ENCODE assay signal across 23 mouse cellular contexts in genomic region chr4:44953041-44953440, GRCm38 (mm10). TPM values are rescaled to one million over a fixed set of nuclear protein-coding genes. Genes with fewer than 3 reads are reported as not detected.
DNase-seq lines count a peak whose midpoint lies in the region; ATAC-seq and TF ChIP-seq lines count a peak whose summit lies in the region.
"Had no signal": no experiment of that assay in that cellular context is flagged by ENCODE, and none has a peak within 500 bp of the region (broad histone marks: within the 10 kb centered on the region; RNA-seq: fewer than 3 reads in every experiment).

No protein-coding gene starts in this region.

- no peak overlapping the region for H3K4me3 ChIP-seq in hindbrain, embryonic 10.5 days
- H3K4me3 ChIP-seq in hindbrain, embryonic 16.5 days (ENCODE audit: low read length): no peak overlapping the region
- H3K4me3 ChIP-seq in testis, adult 2 months (ENCODE audit: control insufficient read depth, low read depth, low read length): peak overlapping the region; percentile 39
- H3K4me3 ChIP-seq: heart, adult 2 months; heart, embryonic 13.5 days; hindbrain, embryonic 15.5 days; intestine, embryonic 15.5 days; liver, embryonic 13.5 days; lung, embryonic 15.5 days had no signal

- H3K9ac ChIP-seq in hindbrain, embryonic 16.5 days (ENCODE audit: low read depth, low read length): no peak overlapping the region
- H3K9ac ChIP-seq: heart, embryonic 13.5 days; hindbrain, embryonic 15.5 days; intestine, embryonic 15.5 days; liver, embryonic 13.5 days; lung, embryonic 15.5 days had no signal

- peaks cover 19% of the 10 kb centered on the region for H3K4me1 ChIP-seq in hindbrain, embryonic 10.5 days (replicated peaks)
- no peaks in the 10 kb centered on the region for H3K4me1 ChIP-seq in hindbrain, embryonic 16.5 days (ENCODE audit: control insufficient read depth, insufficient read depth, low read depth, low read length)
- no peaks in the 10 kb centered on the region; the same call in 1 of the 2 replicates for H3K4me1 ChIP-seq in testis, adult 2 months (ENCODE audit: control insufficient read depth, insufficient read depth, low read length)
- H3K4me1 ChIP-seq: heart, embryonic 13.5 days; hindbrain, embryonic 15.5 days; intestine, embryonic 15.5 days; liver, embryonic 13.5 days; lung, embryonic 15.5 days had no signal

- no peak for TF ChIP-seq CTCF in testis, adult 2 months (IDR thresholded peaks at IDR 0.05; ENCODE audit: control insufficient read depth, insufficient read depth, insufficient replicate concordance, low read depth, low read length)

- no peaks in the 10 kb centered on the region for H3K9me3 ChIP-seq in hindbrain, embryonic 10.5 days
- H3K9me3 ChIP-seq in hindbrain, embryonic 16.5 days (ENCODE audit: control insufficient read depth, low read length): no peaks in the 10 kb centered on the region
- H3K9me3 ChIP-seq: heart, embryonic 13.5 days; hindbrain, embryonic 15.5 days; intestine, embryonic 15.5 days; liver, embryonic 13.5 days; lung, embryonic 15.5 days had no signal

- peak; percentile 26 for DNase-seq in hindbrain, embryonic 10.5 days (ENCODE audit: low spot score)
- no peak for DNase-seq in testis, postnatal 14 days (ENCODE audit: low spot score)
- DNase-seq in embryo, embryonic 10 days (ENCODE audit: low spot score): peak; percentile 38
- no peak for DNase-seq in layer of hippocampus, adult 9-10 months (ENCODE audit: low spot score)
- no peak for DNase-seq in adrenal gland, postnatal 4 days (ENCODE audit: low spot score in 2 of 2)
- DNase-seq in cerebellum, adult 18-20 months: no peak
- DNase-seq: adrenal gland, postnatal 36 days; cerebellum, adult 11 months; cerebellum, postnatal 14 days; gastrocnemius, postnatal 25 days; heart, adult 2 months; heart, postnatal 14 days; kidney, adult 9 months; kidney, postnatal 36 days; liver, embryonic 13.5 days; lung, postnatal 4 days; thymus, postnatal 25 days had no signal

- TF ChIP-seq POLR2A in testis, adult 2 months (IDR thresholded peaks at IDR 0.05; ENCODE audit: control insufficient read depth, low read depth, low read length): no peak; the same call in 1 of the 2 replicates

- no peaks in the 10 kb centered on the region for H3K36me3 ChIP-seq in hindbrain, embryonic 10.5 days
- H3K36me3 ChIP-seq in hindbrain, embryonic 16.5 days (ENCODE audit: control insufficient read depth, insufficient read depth, low read length): no peaks in the 10 kb centered on the region
- no peaks in the 10 kb centered on the region for H3K36me3 ChIP-seq in testis, adult 2 months (ENCODE audit: control insufficient read depth, insufficient read depth, low read length)
- H3K36me3 ChIP-seq: heart, embryonic 13.5 days; hindbrain, embryonic 15.5 days; intestine, embryonic 15.5 days; liver, embryonic 13.5 days; lung, embryonic 15.5 days had no signal

- peak overlapping the region; percentile 17; the same call in 1 of the 2 replicates for H3K27ac ChIP-seq in hindbrain, embryonic 10.5 days
- no peak overlapping the region for H3K27ac ChIP-seq in hindbrain, embryonic 16.5 days (ENCODE audit: low read depth, low read length)
- H3K27ac ChIP-seq in testis, adult 2 months (ENCODE audit: control insufficient read depth, insufficient read depth, low read depth, low read length): no peak overlapping the region
- H3K27ac ChIP-seq: heart, adult 2 months; heart, embryonic 13.5 days; hindbrain, embryonic 15.5 days; intestine, embryonic 15.5 days; liver, embryonic 13.5 days; lung, embryonic 15.5 days had no signal

- H3K27me3 ChIP-seq in hindbrain, embryonic 10.5 days (ENCODE audit: insufficient read depth, poor library complexity, severe bottlenecking): no peaks in the 10 kb centered on the region
- no peaks in the 10 kb centered on the region for H3K27me3 ChIP-seq in hindbrain, embryonic 16.5 days (replicated peaks; ENCODE audit: control insufficient read depth, insufficient read depth, low read length)
- no peaks in the 10 kb centered on the region for H3K27me3 ChIP-seq in testis, adult 2 months (ENCODE audit: control insufficient read depth, insufficient read depth, low read length)
- H3K27me3 ChIP-seq: heart, embryonic 13.5 days; hindbrain, embryonic 15.5 days; intestine, embryonic 15.5 days; liver, embryonic 13.5 days; lung, embryonic 15.5 days had no signal

- no peak overlapping the region for H3K4me2 ChIP-seq in hindbrain, embryonic 16.5 days (ENCODE audit: low read length)
- H3K4me2 ChIP-seq: heart, embryonic 13.5 days; hindbrain, embryonic 15.5 days; intestine, embryonic 15.5 days; liver, embryonic 13.5 days; lung, embryonic 15.5 days had no signal

- 66% methylated on average over 9 of the region's 9 CpGs for whole genome bisulfite sequencing in hindbrain, embryonic 10.5 days
- 60% methylated on average over 9 of the region's 9 CpGs for WGBS in hindbrain, embryonic 16.5 days

- no peak for ATAC-seq in hindbrain, embryonic 16.5 days
- ATAC-seq: intestine, embryonic 15.5 days had no signal

RNA-seq across cellular contexts. Expression of gene Grhpr, which starts 28.2 kb away (rescaled TPM):
- 65.4 and 66.5 TPM in 2 replicates for polyA plus RNA-seq in hindbrain, embryonic 10.5 days (2016; fragmentation: Nextera tagmentation; extraction: Ambion mirVana)
- 33.5 and 33.7 TPM in 2 replicates for polyA plus RNA-seq in hindbrain, embryonic 16.5 days (2015; fragmentation: Nextera tagmentation; extraction: Ambion mirVana)
- 12.6 and 13.1 TPM in 2 replicates for polyA plus RNA-seq in testis, adult 2 months (2012; rRNA removed)
- total RNA-seq in adrenal gland, postnatal 4 days (2021): 100 to 1,000 TPM; 153 to 162 TPM

RNA-seq across cellular contexts. Expression of gene Zbtb5, which starts 59.2 kb away (rescaled TPM):
- polyA plus RNA-seq in hindbrain, embryonic 10.5 days (2016; fragmentation: Nextera tagmentation; extraction: Ambion mirVana): 34.4 and 35.8 TPM in 2 replicates
- polyA plus RNA-seq in hindbrain, embryonic 16.5 days (2015; fragmentation: Nextera tagmentation; extraction: Ambion mirVana): 36.8 and 39.3 TPM in 2 replicates
- 36.2 and 41.6 TPM in 2 replicates for polyA plus RNA-seq in testis, adult 2 months (2012; rRNA removed)
- 10 to 100 TPM; 20.2 to 21.3 TPM for total RNA-seq in adrenal gland, postnatal 4 days (2021)

Comparison
In these comparisons a context has a peak if more than half of its experiments do, and no peak if none do; other contexts are left out.
1. DNase-seq: peak in hindbrain, embryonic 10.5 days (single experiment) and embryo, embryonic 10 days (single experiment); none in testis, postnatal 14 days (single experiment), layer of hippocampus, adult 9-10 months (single experiment), adrenal gland, postnatal 4 days (0 of 2) and cerebellum, adult 18-20 months (0 of 2).